Mouse (Mus musculus) gastrocnemius, adult 8-10 months (tissue): Measurements from ENCODE around the gene Rag2. TPM values are rescaled to one million over a fixed set of nuclear protein-coding genes. Genes with fewer than 3 reads are reported as not detected.
A peak's percentile ranks its signal among the peaks of the same experiment; 100 is the strongest.

Experiments
- DNase-seq, 2 experiments: peaks; one replicate each; pipeline ENCODE4 v3.0.0; 2022; ENCODE audit warnings: low spot score in 2 of 2
- total RNA-seq, 4 experiments: library from RNA; stranded (reverse); gene quantifications; 2 replicates each; pipeline ENCODE4 v1.2.4; 2022

Rag2 gene
- total RNA-seq, 4 experiments from 2014 or later, result not detected

DNA sequence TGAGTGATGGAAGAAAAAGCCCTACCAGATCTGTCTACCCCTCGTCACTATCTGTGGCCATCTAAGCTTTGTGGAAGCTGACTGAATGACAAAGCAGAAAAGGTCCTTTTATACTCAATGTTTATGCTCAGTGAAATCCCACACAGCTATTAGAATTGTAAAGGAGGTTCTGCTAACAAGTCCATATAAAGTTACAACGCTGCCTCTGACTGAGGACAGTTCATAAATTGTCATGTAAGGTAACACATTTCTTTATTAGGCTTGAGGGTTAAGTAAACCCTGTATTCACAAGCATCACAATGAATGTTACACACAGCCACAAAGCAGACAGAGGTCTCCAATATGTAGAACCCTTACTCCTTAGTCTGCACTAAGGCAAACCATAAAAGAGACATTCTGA, 507 bp upstream of the Rag2 start:
- DNase-seq, result no peak

DNA sequence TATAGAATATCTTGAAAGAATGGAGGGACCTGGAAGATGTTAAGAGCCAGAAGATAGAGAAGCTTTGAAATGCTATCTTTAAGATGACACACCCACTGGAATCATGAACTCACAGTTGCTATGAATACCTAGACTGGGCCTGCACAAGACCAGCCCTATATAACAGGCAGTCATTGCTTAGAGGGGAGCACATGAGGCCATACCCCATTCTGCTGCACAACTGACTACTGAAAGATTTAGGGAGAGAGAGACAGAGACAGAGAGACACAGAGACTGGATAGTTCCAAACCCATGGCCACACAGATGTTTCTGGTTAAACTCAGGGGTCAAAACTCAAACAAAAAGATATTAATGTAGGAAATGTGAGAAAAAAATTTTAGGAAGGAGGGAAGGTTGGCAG, 2.7 kb downstream of the Rag2 start:
- DNase-seq, result no peak

DNA sequence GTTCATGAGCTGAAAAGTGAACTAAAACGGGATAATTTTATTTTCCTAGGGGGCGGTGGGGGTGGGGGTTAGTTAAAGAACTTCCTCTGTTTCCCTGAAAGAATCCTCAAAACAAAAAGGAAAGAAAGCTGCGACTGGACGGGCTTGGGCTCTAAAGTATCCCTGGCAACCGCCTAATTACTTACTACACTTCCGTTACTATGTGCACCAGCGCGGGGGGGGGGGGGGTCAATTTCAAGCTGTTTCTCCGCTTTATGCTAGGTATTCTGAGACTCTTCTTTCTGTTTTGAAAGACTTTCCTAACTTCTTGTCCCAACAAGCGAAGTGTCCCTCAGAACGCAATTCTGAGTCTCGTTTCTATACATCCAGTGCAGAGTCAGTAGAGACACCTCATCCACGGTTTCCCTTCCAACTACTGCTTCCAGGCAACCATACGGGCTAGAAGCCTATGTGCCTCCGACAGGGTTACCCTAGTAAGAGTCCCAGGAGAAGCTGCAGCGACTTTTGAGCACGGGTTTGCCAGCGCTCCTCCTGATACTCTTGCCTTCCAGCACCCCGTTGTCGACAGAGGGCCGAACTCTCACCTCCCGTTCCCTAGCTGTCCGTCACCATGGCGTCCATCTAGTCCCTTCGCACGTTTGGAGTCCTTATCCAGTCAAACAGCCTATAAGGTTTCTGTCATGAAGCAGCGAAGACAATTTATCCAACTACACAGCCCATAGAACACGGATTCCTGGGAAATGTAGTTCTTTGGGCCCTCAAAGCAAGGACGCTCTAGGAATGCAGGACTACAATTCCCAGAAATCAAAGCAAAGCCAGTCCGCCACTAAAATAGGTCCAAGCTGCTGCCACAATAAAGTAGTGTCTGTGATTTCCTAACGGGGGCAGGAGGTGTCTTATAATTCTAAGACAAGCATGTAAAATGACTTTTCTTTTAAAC, 4.0 kb downstream of the Rag2 start:
- peak; percentile 76 for DNase-seq

DNA sequence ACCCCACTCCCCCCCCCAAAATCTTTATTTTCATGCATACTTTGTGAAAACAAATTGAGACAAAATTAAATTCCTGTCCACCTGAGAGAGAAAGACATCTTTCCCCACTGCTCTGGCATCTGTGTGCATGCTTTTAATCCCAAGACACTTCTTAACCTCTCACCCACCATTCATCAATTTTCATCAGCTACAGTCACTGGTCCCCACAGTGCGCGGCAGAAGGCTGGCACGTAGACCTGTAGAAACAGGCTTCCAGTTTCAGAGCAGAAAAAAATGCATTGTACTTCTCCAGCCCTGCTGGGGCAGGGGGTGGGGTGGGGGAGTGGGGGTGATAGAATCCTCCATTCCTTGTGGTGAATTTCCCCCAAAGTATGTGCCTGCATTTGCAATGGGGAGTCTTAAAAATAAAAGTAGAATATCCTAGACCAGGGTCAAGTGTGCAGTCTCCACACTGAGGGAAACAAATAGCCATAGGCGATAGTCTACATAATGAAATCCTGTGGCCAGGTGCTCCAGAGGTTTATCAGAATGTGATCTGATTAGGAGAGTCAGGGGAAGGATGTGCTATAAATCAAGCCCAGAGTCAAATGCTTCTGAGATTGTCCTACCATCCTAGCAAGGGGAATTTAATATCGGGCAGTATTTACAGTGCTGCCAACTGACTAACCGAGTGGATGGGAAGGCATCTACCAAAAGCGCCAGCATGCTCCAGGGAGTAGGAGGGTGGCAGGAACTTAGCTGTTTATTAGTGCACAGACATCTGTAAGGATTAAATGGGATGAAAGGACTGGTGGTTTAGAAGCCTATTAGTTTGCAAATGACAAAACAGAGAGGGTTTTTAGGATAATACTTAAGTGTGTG, 14.7 kb downstream of the Rag2 start:
- DNase-seq, result no peak

DNA sequence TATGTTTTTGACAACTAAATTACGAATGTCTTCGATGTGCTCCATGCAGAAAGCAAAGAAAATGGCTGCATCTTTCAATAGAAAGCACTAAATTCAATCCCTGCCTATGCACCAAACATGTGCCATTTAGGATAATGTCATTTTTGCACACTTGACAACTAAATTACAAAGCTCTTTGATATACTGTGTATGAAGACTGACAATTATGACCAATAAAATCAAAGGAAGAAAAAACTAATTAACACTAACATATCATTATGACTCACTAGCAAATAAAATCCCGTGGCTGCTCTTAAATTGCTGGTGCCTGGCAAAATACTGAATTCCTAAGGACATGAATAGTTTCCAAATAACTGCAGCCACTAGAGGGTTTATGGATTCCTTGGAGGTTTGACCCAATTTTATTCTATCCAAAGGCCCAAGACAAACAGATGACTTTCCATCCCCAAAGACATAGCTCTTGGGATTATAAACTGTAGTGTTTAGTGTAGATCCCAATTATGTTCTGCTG, 15.4 kb downstream of the Rag2 start:
- no peak for DNase-seq

- no peak for DNase-seq
Observed at GRCm38 (mm10) chr2:101645841-101646240, 21.3 kb downstream of the Rag2 start.

- no peak for DNase-seq
Observed at GRCm38 (mm10) chr2:101648361-101648760, 23.8 kb downstream of the Rag2 start.

- DNase-seq, result no peak
Observed at GRCm38 (mm10) chr2:101649114-101649671, 24.7 kb downstream of the Rag2 start, which contains the start of the genes Rag1 and B230118H07Rik. Gene Rag1, minus strand, starts transcription at chr2:101649501. Gene B230118H07Rik, minus strand, starts transcription at chr2:101649532.

GRCm38 (mm10) chr2:101650446-101650845, 25.9 kb downstream of the Rag2 start:
- DNase-seq, result no peak

GRCm38 (mm10) chr2:101652204-101652920, 27.8 kb downstream of the Rag2 start:
- DNase-seq, result no peak

GRCm38 (mm10) chr2:101652921-101653597, 28.5 kb downstream of the Rag2 start:
- peak; percentile 34 to 35 for DNase-seq

GRCm38 (mm10) chr2:101660536-101660935, 36.0 kb downstream of the Rag2 start:
- DNase-seq, result no peak

DNA sequence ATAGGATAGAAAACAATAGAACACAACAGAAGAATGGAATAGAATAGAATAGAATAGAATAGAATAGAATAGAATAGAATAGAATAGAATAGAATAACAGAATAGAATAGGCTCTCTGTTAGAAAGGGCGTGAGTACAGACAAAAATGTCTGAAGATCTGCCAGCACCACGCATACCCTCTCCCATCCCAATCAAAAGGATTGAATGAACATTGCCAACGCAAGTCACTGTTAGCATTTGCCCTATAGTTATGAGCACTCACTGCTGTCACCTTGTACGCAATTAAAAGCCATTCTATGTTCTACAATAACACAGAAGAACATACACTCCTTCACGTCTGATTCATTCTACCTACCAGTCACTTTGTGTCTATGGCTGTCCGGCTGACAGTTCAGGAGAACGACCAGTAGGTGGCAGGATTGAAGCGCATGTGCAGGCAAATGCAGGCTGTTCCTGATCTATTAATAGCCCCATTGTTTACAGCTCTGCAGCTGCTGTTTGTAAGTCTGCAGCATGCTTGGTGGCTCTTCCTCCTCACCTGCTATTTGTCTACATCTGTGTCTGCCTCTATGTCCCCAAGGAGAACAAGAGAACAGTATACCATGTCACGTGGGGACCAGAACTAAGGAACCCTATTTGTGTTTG, 40.7 kb downstream of the Rag2 start:
- peak; percentile 15 to 37 for DNase-seq

GRCm38 (mm10) chr2:101665703-101666092, 41.2 kb downstream of the Rag2 start:
- DNase-seq, result no peak

DNA sequence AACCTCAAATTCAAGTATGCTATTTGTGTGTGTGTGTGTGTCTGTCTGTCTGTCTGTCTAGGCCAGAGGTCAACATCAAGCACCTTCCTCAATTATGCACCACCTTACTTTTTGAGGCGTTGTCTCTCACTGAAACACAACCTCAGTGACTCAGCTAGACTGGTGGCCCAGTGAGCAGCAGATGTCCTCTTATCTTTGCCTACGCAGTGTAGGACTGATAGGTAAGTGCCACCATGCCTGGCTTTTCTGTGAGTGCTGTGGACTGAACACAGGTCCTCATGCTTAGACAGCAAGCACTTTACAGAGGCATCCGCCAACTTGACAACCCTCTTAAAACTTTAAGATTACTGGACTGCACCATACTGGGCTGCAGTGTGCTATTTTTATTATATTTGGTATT, 44.2 kb downstream of the Rag2 start:
- DNase-seq, result no peak

GRCm38 (mm10) chr2:101673547-101673946, 49.0 kb downstream of the Rag2 start:
- DNase-seq, result no peak

GRCm38 (mm10) chr2:101678236-101679021, 53.9 kb downstream of the Rag2 start, which contains the start of gene Traf6:
Gene Traf6, plus strand, starts transcription at chr2:101678429.
- DNase-seq, result peak; percentile 71 to 75

- DNase-seq, result no peak
Observed at GRCm38 (mm10) chr2:101679164-101679784, 54.8 kb downstream of the Rag2 start.
